Mouse (Mus musculus) spleen, adult 2 months (tissue): ENCODE data around the gene Lmo2.

Source experiments
- CTCF ChIP-seq: fragments of 200-500 bp; IDR thresholded peaks from 2 replicates; pipeline ENCODE4 v1.5.1; 2011; ENCODE audit warnings: mild to moderate bottlenecking, inconsistent platforms; ENCODE audit not compliant: insufficient read depth, insufficient read length, insufficient replicate concordance; ENCODE audit errors: extremely low read depth
- POLR2A ChIP-seq: fragments of 200-500 bp; IDR thresholded peaks from 2 replicates; pipeline ENCODE4 v1.6.1; 2011; ENCODE audit warnings: low read depth, low read length, inconsistent platforms

DNA sequence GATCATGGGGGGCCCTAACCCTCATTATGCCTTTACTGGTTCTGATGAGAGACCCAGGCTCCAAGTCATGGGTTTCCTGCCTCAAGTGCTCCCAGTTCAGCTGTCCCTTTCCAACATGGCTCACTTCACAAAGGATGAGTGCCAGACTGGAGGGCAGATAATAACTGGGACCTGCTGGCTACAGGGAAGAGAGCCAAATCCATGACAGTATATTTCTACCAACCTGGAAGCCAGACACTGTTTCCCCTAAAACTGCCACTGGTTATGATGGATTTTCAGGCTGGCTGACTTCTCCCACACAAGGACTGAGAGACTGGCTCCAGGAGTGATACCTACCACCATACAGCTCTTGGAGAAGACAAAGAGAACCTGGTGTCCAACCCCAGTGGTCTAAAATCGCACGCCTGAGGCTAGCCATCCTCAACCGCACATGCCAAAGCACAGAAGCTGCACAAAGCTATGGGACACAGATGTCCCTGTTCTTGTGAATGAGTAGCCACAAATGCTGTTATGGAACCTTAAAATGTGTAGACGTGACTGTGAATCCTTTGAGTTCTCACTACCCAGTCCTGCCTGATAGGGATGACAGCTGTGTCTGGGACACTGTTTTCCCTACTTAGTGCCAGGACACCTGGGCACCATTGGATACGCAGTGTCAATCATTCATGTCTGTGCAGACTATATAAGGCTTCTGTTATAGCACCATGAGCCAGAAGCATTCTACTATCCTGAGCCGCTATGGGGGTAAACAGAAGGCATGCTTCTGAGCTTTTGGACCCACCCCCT lies 4.5 kb upstream of the Lmo2 start:
- no peak for TF ChIP-seq CTCF
- no peak for TF ChIP-seq POLR2A
